Mouse (Mus musculus) midbrain, embryonic 14.5 days (tissue): ENCODE measurements at regions not wholly inside any gene's neighbourhood (a gene's known extent, or its start where the extent isn't known, plus 50 kb on each side); places are given as distances from the start of the nearest gene placed in this dataset.

ENCODE experiments used
- ATAC-seq: fragments of 200-750 bp; cut with Nextera tagmentation; 2 replicates; pipeline ENCODE4 v1.8.0; 2017; ENCODE audit warnings: moderate number of reproducible peaks, moderate library complexity; ENCODE audit not compliant: low FRiP score, low TSS enrichment
- DNase-seq: peaks from one replicate; pipeline ENCODE4 v3.0.0-alpha.2; 2015
- H3K27ac ChIP-seq: fragments of 300-500 bp; sonication (generic); replicated peaks from 2 replicates; pipeline ENCODE4 v1.5.1; 2014; ENCODE audit warnings: mild to moderate bottlenecking, low read depth, low read length, moderate library complexity
- H3K27me3 ChIP-seq: fragments of 300-500 bp; sonication (generic); 2 replicates; pipeline ENCODE4 v1.6.1; 2014; ENCODE audit warnings: low read length, control low read depth, mixed read lengths; ENCODE audit not compliant: control insufficient read depth, insufficient read depth
- H3K36me3 ChIP-seq: fragments of 300-500 bp; sonication (generic); 2 replicates; pipeline ENCODE4 v1.6.1; 2014; ENCODE audit warnings: low read length, control low read depth; ENCODE audit not compliant: control insufficient read depth, insufficient read depth
- H3K4me1 ChIP-seq: fragments of 300-500 bp; sonication (generic); 2 replicates; pipeline ENCODE4 v1.6.1; 2014; ENCODE audit warnings: mild to moderate bottlenecking, antibody characterized with exemption, low read length, control low read depth; ENCODE audit not compliant: control insufficient read depth, insufficient read depth
- H3K4me2 ChIP-seq: fragments of 300-500 bp; sonication (generic); 2 replicates; pipeline ENCODE4 v1.6.1; 2014; ENCODE audit warnings: mild to moderate bottlenecking, low read length, moderate library complexity
- H3K4me3 ChIP-seq: fragments of 300-500 bp; sonication (generic); replicated peaks from 2 replicates; pipeline ENCODE4 v1.5.1; 2014; ENCODE audit warnings: low read depth, low read length
- H3K9ac ChIP-seq: fragments of 300-500 bp; sonication (generic); replicated peaks from 2 replicates; pipeline ENCODE4 v1.6.1; 2014; ENCODE audit warnings: mild to moderate bottlenecking, low read length, moderate library complexity
- H3K9me3 ChIP-seq: fragments of 300-500 bp; sonication (generic); 2 replicates; pipeline ENCODE4 v1.6.1; 2016; ENCODE audit warnings: low read length, control low read depth, mixed read lengths; ENCODE audit not compliant: control insufficient read depth
- WGBS: fragments of 180-500 bp; shearing (Covaris S2); extraction: QIAGEN DNeasy Blood & Tissue Kit; methylation state at CpG from one replicate; pipeline ENCODE4 v1.1.7; 2014; 5-methylcytosine and 5-hydroxymethylcytosine counted together

DNA sequence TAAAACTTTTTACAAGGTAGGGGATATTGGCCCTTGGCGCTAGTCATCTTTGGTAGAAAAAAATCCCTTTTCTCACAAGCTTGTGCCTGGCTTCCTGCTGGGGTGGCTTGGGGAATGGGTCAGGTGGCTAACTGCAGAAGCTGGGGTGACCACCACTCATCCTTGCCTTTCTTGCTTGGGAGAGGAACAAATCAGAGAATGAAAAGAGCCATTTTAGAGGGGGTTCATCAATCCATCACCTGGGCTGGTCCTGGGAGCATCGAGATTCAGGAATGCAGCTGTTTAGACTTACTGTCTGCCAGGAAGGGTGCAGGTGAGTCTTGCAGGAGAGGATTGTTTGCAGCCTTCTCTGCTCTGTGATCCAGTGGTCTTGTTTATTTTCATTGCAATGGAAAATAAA lies 52.2 kb upstream of the Comtd1 start:
- ATAC-seq, result no peak
- Histone ChIP-seq H3K4me3 (no peak overlapping the region), H3K4me1 (peaks cover 8% of the 10 kb centered on the region), H3K27ac (no peak overlapping the region), H3K9ac (no peak overlapping the region), H3K4me2 (no peak overlapping the region), H3K9me3 (no peaks in the 10 kb centered on the region), H3K27me3 (no peaks in the 10 kb centered on the region), H3K36me3 (no peaks in the 10 kb centered on the region)
- DNase-seq, result no peak
- WGBS, result 68% methylated on average over 2 of the region's 2 CpGs

DNA sequence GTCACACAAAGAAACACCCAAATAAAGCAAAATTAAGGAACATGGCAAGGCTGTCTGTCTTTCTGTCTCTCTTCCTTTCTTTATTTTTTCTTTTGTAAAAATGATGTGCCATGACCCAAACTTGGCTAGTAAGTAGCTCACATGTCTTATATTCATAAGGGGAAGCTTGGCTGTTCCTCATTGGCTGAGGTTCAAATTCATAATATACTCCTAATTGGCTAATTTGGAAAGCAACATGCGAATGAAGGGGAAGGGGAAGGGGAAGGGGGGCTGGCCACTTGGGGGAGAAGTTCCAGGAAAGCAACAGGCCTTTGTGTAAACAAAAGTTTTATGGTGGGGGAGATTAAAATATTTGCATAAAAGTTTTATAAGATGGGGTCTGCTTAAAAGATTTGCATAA lies 51.7 kb upstream of the Comtd1 start:
- H3K36me3 ChIP-seq, result no peaks in the 10 kb centered on the region
- H3K9me3 ChIP-seq, result no peaks in the 10 kb centered on the region
- no peak overlapping the region for H3K4me3 ChIP-seq
- no peak for ATAC-seq
- H3K9ac ChIP-seq, result no peak overlapping the region
- H3K4me1 ChIP-seq, result peaks cover 8% of the 10 kb centered on the region
- no peak for DNase-seq
- H3K4me2 ChIP-seq, result no peak overlapping the region
- H3K27me3 ChIP-seq, result no peaks in the 10 kb centered on the region
- 57% methylated on average over 1 of the region's 1 CpGs for WGBS
- no peak overlapping the region for H3K27ac ChIP-seq
